Mouse (Mus musculus): ENCODE data around the gene Wfdc2. TPM values are rescaled to one million over a fixed set of nuclear protein-coding genes. Genes with fewer than 3 reads are reported as not detected.

The Wfdc2 gene
- polyA plus RNA-seq, 1 experiment from 2014 or later, result 73.4 TPM

Other genes starting within 250 kb of the Wfdc2 start
- not detected in 2 replicates for gene Svs6, start 245.7 kb upstream of the Wfdc2 start, polyA plus RNA-seq (2015; fragmentation: Nextera tagmentation; extraction: Ambion mirVana)
- gene Svs5, start 229.7 kb upstream of the Wfdc2 start, polyA plus RNA-seq (2015; fragmentation: Nextera tagmentation; extraction: Ambion mirVana), result not detected in 2 replicates
- 9.9 and 14.5 TPM in 2 replicates for gene Slpi, start 173.3 kb upstream of the Wfdc2 start, polyA plus RNA-seq (2015; fragmentation: Nextera tagmentation; extraction: Ambion mirVana)
- 0.50 and 0.98 TPM in 2 replicates for gene Rbpjl, start 159.3 kb upstream of the Wfdc2 start, polyA plus RNA-seq (2015; fragmentation: Nextera tagmentation; extraction: Ambion mirVana)
- gene Matn4, start 157.3 kb upstream of the Wfdc2 start, polyA plus RNA-seq (2015; fragmentation: Nextera tagmentation; extraction: Ambion mirVana), result 33.4 and 58.2 TPM in 2 replicates
- gene Sdc4, start 118.5 kb upstream of the Wfdc2 start, polyA plus RNA-seq (2015; fragmentation: Nextera tagmentation; extraction: Ambion mirVana), result 113 and 114 TPM in 2 replicates
- 66.3 and 67.8 TPM in 2 replicates for gene Sys1, start 105.4 kb upstream of the Wfdc2 start, polyA plus RNA-seq (2015; fragmentation: Nextera tagmentation; extraction: Ambion mirVana)
- 12.2 and 12.5 TPM in 2 replicates for gene Gm20458, start 101.4 kb upstream of the Wfdc2 start, polyA plus RNA-seq (2015; fragmentation: Nextera tagmentation; extraction: Ambion mirVana)
- not detected in 2 replicates for gene Trp53tg5, start 88.7 kb upstream of the Wfdc2 start, polyA plus RNA-seq (2015; fragmentation: Nextera tagmentation; extraction: Ambion mirVana)
- 8.4 and 10.3 TPM in 2 replicates for gene Dbndd2, start 76.3 kb upstream of the Wfdc2 start, polyA plus RNA-seq (2015; fragmentation: Nextera tagmentation; extraction: Ambion mirVana)
- 63.0 and 70.5 TPM in 2 replicates for gene Pigt, start 64.9 kb upstream of the Wfdc2 start, polyA plus RNA-seq (2015; fragmentation: Nextera tagmentation; extraction: Ambion mirVana)
- not detected in 2 replicates for gene Spint3, start 11.0 kb downstream of the Wfdc2 start, polyA plus RNA-seq (2015; fragmentation: Nextera tagmentation; extraction: Ambion mirVana)
- 0.22 and 0.27 TPM in 2 replicates for gene Wfdc6a, start 23.0 kb downstream of the Wfdc2 start, polyA plus RNA-seq (2015; fragmentation: Nextera tagmentation; extraction: Ambion mirVana)
- gene Eppin, start 31.2 kb downstream of the Wfdc2 start, polyA plus RNA-seq (2015; fragmentation: Nextera tagmentation; extraction: Ambion mirVana), result not detected in 2 replicates
- gene Wfdc6b, start 51.1 kb downstream of the Wfdc2 start, polyA plus RNA-seq (2015; fragmentation: Nextera tagmentation; extraction: Ambion mirVana), result not detected in 2 replicates
- not detected in 2 replicates for gene Wfdc8, start 51.2 kb downstream of the Wfdc2 start, polyA plus RNA-seq (2015; fragmentation: Nextera tagmentation; extraction: Ambion mirVana)
- not detected in 2 replicates for gene Wfdc16, start 76.4 kb downstream of the Wfdc2 start, polyA plus RNA-seq (2015; fragmentation: Nextera tagmentation; extraction: Ambion mirVana)
- gene Wfdc10, start 93.6 kb downstream of the Wfdc2 start, polyA plus RNA-seq (2015; fragmentation: Nextera tagmentation; extraction: Ambion mirVana), result 1.5 and 2.8 TPM in 2 replicates
- not detected in 2 replicates for gene Wfdc9, start 94.2 kb downstream of the Wfdc2 start, polyA plus RNA-seq (2015; fragmentation: Nextera tagmentation; extraction: Ambion mirVana)
- gene Wfdc11, start 111.7 kb downstream of the Wfdc2 start, polyA plus RNA-seq (2015; fragmentation: Nextera tagmentation; extraction: Ambion mirVana), result not detected in 2 replicates
- 0.16 and 0.71 TPM in 2 replicates for gene Wfdc13, start 122.7 kb downstream of the Wfdc2 start, polyA plus RNA-seq (2015; fragmentation: Nextera tagmentation; extraction: Ambion mirVana)
- not detected in 2 replicates for gene Spint4, start 136.1 kb downstream of the Wfdc2 start, polyA plus RNA-seq (2015; fragmentation: Nextera tagmentation; extraction: Ambion mirVana)
- not detected in 2 replicates for gene Spint5, start 152.9 kb downstream of the Wfdc2 start, polyA plus RNA-seq (2015; fragmentation: Nextera tagmentation; extraction: Ambion mirVana)
- gene Wfdc3, start 183.5 kb downstream of the Wfdc2 start, polyA plus RNA-seq (2015; fragmentation: Nextera tagmentation; extraction: Ambion mirVana), result 2.2 and 3.2 TPM in 2 replicates
- gene Dnttip1, start 183.6 kb downstream of the Wfdc2 start, polyA plus RNA-seq (2015; fragmentation: Nextera tagmentation; extraction: Ambion mirVana), result 66.3 and 67.5 TPM in 2 replicates
- 297 and 302 TPM in 2 replicates for gene Ube2c, start 207.5 kb downstream of the Wfdc2 start, polyA plus RNA-seq (2015; fragmentation: Nextera tagmentation; extraction: Ambion mirVana)
- 383 and 528 TPM in 2 replicates for gene Tnnc2, start 217.6 kb downstream of the Wfdc2 start, polyA plus RNA-seq (2015; fragmentation: Nextera tagmentation; extraction: Ambion mirVana)
- gene Snx21, start 223.4 kb downstream of the Wfdc2 start, polyA plus RNA-seq (2015; fragmentation: Nextera tagmentation; extraction: Ambion mirVana), result 37.1 and 37.3 TPM in 2 replicates
- gene Acot8, start 242.5 kb downstream of the Wfdc2 start, polyA plus RNA-seq (2015; fragmentation: Nextera tagmentation; extraction: Ambion mirVana), result 20.7 and 20.9 TPM in 2 replicates
- 7.3 and 7.6 TPM in 2 replicates for gene Zswim3, start 242.7 kb downstream of the Wfdc2 start, polyA plus RNA-seq (2015; fragmentation: Nextera tagmentation; extraction: Ambion mirVana)

Measured in embryonic facial prominence, embryonic 15.5 days (tissue).